Mouse (Mus musculus): ENCODE measurements at regions not wholly inside any gene's neighbourhood (a gene's known extent, or its start where the extent isn't known, plus 50 kb on each side); places are given as distances from the start of the nearest gene placed in this dataset.

GRCm38 (mm10) chr4:7847411-7847810 is 391.4 kb downstream of the Car8 start:
- TF ChIP-seq CTCF (IDR thresholded peaks at IDR 0.05; ENCODE audit: low read depth) (no peak), EP300 (IDR thresholded peaks at IDR 0.05; ENCODE audit: low read depth) (no peak)

All from heart, postnatal 0 days (tissue).